Mouse (Mus musculus) intestine, embryonic 14.5 days (tissue): ENCODE results near the gene Has1. TPM values are rescaled to one million over a fixed set of nuclear protein-coding genes. Genes with fewer than 3 reads are reported as not detected.

Experiments
- ATAC-seq: fragments of 200-750 bp; cut with Nextera tagmentation; replicated peaks from 2 replicates; pipeline ENCODE4 v1.8.0; 2017; ENCODE audit warnings: low read depth, moderate number of reproducible peaks, moderate TSS enrichment, moderate library complexity; ENCODE audit not compliant: low FRiP score, low TSS enrichment
- DNase-seq: peaks from one replicate; pipeline ENCODE4 v3.0.0-alpha.2; 2018; ENCODE audit warnings: low spot score
- H3K27ac ChIP-seq: fragments of 300-500 bp; sonication (generic); 2 replicates; pipeline ENCODE4 v1.5.1; 2014; ENCODE audit warnings: low read depth, mild to moderate bottlenecking, control low read depth
- H3K27me3 ChIP-seq: fragments of 300-500 bp; sonication (generic); replicated peaks from 2 replicates; pipeline ENCODE4 v1.6.1; 2014; ENCODE audit warnings: low read length, control low read depth; ENCODE audit not compliant: control insufficient read depth, insufficient read depth
- H3K36me3 ChIP-seq: fragments of 300-500 bp; sonication (generic); 2 replicates; pipeline ENCODE4 v1.6.1; 2014; ENCODE audit warnings: low read length, control low read depth; ENCODE audit not compliant: control insufficient read depth, insufficient read depth
- H3K4me1 ChIP-seq: fragments of 300-500 bp; sonication (generic); replicated peaks from 2 replicates; pipeline ENCODE4 v1.6.1; 2014; ENCODE audit warnings: low read length, control low read depth, mixed read lengths; ENCODE audit not compliant: control insufficient read depth, insufficient read depth
- H3K4me2 ChIP-seq: fragments of 300-500 bp; sonication (generic); 2 replicates; pipeline ENCODE4 v1.6.1; 2014; ENCODE audit warnings: low read length
- H3K4me3 ChIP-seq: fragments of 300-500 bp; sonication (generic); 2 replicates; pipeline ENCODE4 v1.5.1; 2014; ENCODE audit warnings: low read depth, low read length, control low read depth, mixed read lengths
- H3K9ac ChIP-seq: fragments of 300-500 bp; sonication (generic); 2 replicates; pipeline ENCODE4 v1.6.1; 2014; ENCODE audit warnings: mild to moderate bottlenecking, low read length
- H3K9me3 ChIP-seq: fragments of 300-500 bp; sonication (generic); 2 replicates; pipeline ENCODE4 v1.6.1; 2016; ENCODE audit warnings: low read length, control low read depth; ENCODE audit not compliant: control insufficient read depth
- WGBS: fragments of 180-500 bp; shearing (Covaris S2); extraction: QIAGEN DNeasy Blood & Tissue Kit; methylation state at CpG from one replicate; pipeline ENCODE4 v1.1.7; 2014; 5-methylcytosine and 5-hydroxymethylcytosine counted together
- microRNA counts: library from miRNA; unstranded; fragments of <30 nt; microRNA quantifications from one replicate; lab custom pipeline; 2016
- microRNA-seq: library from miRNA; unstranded; fragments of <30 nt; microRNA quantifications from one replicate; pipeline ENCODE4, GENCODE M21; 2016
- polyA plus RNA-seq: library from polyadenylated mRNA; unstranded; fragments of >200 nt; fragmentation: Nextera tagmentation; extraction: Ambion mirVana; gene quantifications from 2 replicates; pipeline ENCODE4 v1.2.1, GENCODE M21; 2014

Gene Has1
- polyA plus RNA-seq, 1 experiment from 2014 or later = 1.8 TPM

- Histone ChIP-seq H3K4me1 (peaks cover 27% of the 10 kb centered on the region), H3K4me3 (peak overlapping the region; percentile 86)
- 0% methylated on average over 13 of the region's 13 CpGs for WGBS
These were observed 27.3 kb downstream of the Has1 start for GRCm38 (mm10) chr17:17827658-17828190.

GRCm38 (mm10) chr17:17826751-17827657 lies 28.0 kb downstream of the Has1 start, which contains the start of gene Spaca6:
Gene Spaca6, plus strand, starts transcription at chr17:17827158.
- DNase-seq (peak; percentile 96), ATAC-seq (peak; percentile 84)
- Histone ChIP-seq H3K36me3 (peaks cover 14% of the 10 kb centered on the region), H3K4me2 (peak within 1 kb of the TSS; percentile 81), H3K27ac (peak within 1 kb of the TSS; percentile 95), H3K9me3 (no peaks in the 10 kb centered on the region), H3K4me3 (peak within 1 kb of the TSS; percentile 86), H3K27me3 (no peaks in the 10 kb centered on the region), H3K9ac (peak within 1 kb of the TSS; percentile 83), H3K4me1 (peaks cover 22% of the 10 kb centered on the region)
- 2% methylated on average over 38 of the region's 42 CpGs for WGBS

More at GRCm38 (mm10) chr17:17827658-17828190, 27.3 kb downstream of the Has1 start:
- H3K36me3 ChIP-seq = peaks cover 22% of the 10 kb centered on the region
- no peaks in the 10 kb centered on the region for H3K27me3 ChIP-seq
- peak overlapping the region; percentile 83 for H3K9ac ChIP-seq
- peak overlapping the region; percentile 95 for H3K27ac ChIP-seq
- no peaks in the 10 kb centered on the region for H3K9me3 ChIP-seq
- ATAC-seq = peak; percentile 8
- peak; percentile 81 for DNase-seq
- peak overlapping the region; percentile 81 for H3K4me2 ChIP-seq

GRCm38 (mm10) chr17:17825921-17826591 lies 28.9 kb downstream of the Has1 start:
- Histone ChIP-seq H3K27me3 (no peaks in the 10 kb centered on the region), H3K9me3 (no peaks in the 10 kb centered on the region), H3K4me3 (peak overlapping the region; percentile 86), H3K9ac (peak overlapping the region; percentile 83), H3K4me2 (peak overlapping the region; percentile 52), H3K36me3 (peaks cover 5% of the 10 kb centered on the region), H3K27ac (peak overlapping the region; percentile 95), H3K4me1 (peaks cover 14% of the 10 kb centered on the region)
- ATAC-seq (peak; percentile 46), DNase-seq (peak; percentile 80)
- 1% methylated on average over 20 of the region's 22 CpGs for WGBS

GRCm38 (mm10) chr17:17823612-17824336 lies 31.2 kb downstream of the Has1 start:
- Histone ChIP-seq H3K4me2 (no peak overlapping the region), H3K27ac (no peak overlapping the region), H3K9ac (no peak overlapping the region), H3K27me3 (no peaks in the 10 kb centered on the region), H3K4me1 (peaks cover 4% of the 10 kb centered on the region; the same call in 1 of the 2 replicates), H3K36me3 (no peaks in the 10 kb centered on the region), H3K4me3 (no peak overlapping the region), H3K9me3 (no peaks in the 10 kb centered on the region)
- ATAC-seq = no peak
- no peak for DNase-seq
- 75% methylated on average over 6 of the region's 6 CpGs for WGBS

- ATAC-seq = no peak
- Histone ChIP-seq H3K4me1 (no peaks in the 10 kb centered on the region), H3K27me3 (no peaks in the 10 kb centered on the region), H3K9me3 (no peaks in the 10 kb centered on the region), H3K36me3 (no peaks in the 10 kb centered on the region), H3K27ac (no peak overlapping the region), H3K4me3 (no peak overlapping the region), H3K9ac (no peak overlapping the region), H3K4me2 (no peak overlapping the region)
- DNase-seq = no peak
- 49% methylated on average over 2 of the region's 2 CpGs for WGBS
These were observed 59.5 kb downstream of the Has1 start for GRCm38 (mm10) chr17:17795527-17795926.

MicroRNAs encoded within 50 kb of the gene (microRNA counts, 519-probe panel; counts per million panel counts)
- 5,779 counts per million, percentile 95 among the panel's probes with 10 or more counts for microRNA mmu-let-7e (lab: Ali Mortazavi, UCI)
- microRNA mmu-miR-125a-3p (lab: Ali Mortazavi, UCI) = 3,807 counts per million, percentile 55 among the panel's probes with 10 or more counts
- 6,192 counts per million, percentile 98 among the panel's probes with 10 or more counts for microRNA mmu-miR-125a-5p (lab: Ali Mortazavi, UCI)
- 5,288 counts per million, percentile 91 among the panel's probes with 10 or more counts for microRNA mmu-miR-99b (lab: Ali Mortazavi, UCI)

Small RNAs within 50 kb of the gene (microRNA-seq; reads per million reads assigned to microRNA genes)
- gene Gm25927 (not detected), gene Mir125a (5,039 reads per million, percentile 91 among the genes with 10 or more reads in this experiment), gene Mir99b (21,682 reads per million, percentile 98 among the genes with 10 or more reads in this experiment), gene Mirlet7e (not detected)

Other genes starting within 250 kb of the Has1 start
- gene Lnpep, start 230.2 kb downstream of the Has1 start, polyA plus RNA-seq = 11.3 and 11.4 TPM in 2 replicates
- not detected in 2 replicates for gene Vmn2r90, start 151.5 kb downstream of the Has1 start, polyA plus RNA-seq
- 27.0 and 30.3 TPM in 2 replicates for gene Spaca6, start 28.0 kb downstream of the Has1 start, polyA plus RNA-seq
- 0.13 TPM in 1 of 2 replicates, not detected in the other for gene Fpr1, start 28.7 kb upstream of the Has1 start, polyA plus RNA-seq
- 0.38 TPM in 1 of 2 replicates, not detected in the other for gene Fpr2, start 32.6 kb upstream of the Has1 start, polyA plus RNA-seq
- gene Fpr3, start 32.6 kb upstream of the Has1 start, polyA plus RNA-seq = not detected in 2 replicates
- gene Fpr-rs4, start 166.5 kb upstream of the Has1 start, polyA plus RNA-seq = not detected in 2 replicates
- not detected in 2 replicates for gene Vmn2r124, start 194.2 kb upstream of the Has1 start, polyA plus RNA-seq
- not detected in 2 replicates for gene Vmn2r91, start 229.8 kb upstream of the Has1 start, polyA plus RNA-seq